Mouse (Mus musculus): ENCODE data around the gene Tinf2. TPM values are rescaled to one million over a fixed set of nuclear protein-coding genes. Genes with fewer than 3 reads are reported as not detected.

Gene Tinf2
- polyA plus RNA-seq, 1 experiment, result 50.9 TPM

DNA sequence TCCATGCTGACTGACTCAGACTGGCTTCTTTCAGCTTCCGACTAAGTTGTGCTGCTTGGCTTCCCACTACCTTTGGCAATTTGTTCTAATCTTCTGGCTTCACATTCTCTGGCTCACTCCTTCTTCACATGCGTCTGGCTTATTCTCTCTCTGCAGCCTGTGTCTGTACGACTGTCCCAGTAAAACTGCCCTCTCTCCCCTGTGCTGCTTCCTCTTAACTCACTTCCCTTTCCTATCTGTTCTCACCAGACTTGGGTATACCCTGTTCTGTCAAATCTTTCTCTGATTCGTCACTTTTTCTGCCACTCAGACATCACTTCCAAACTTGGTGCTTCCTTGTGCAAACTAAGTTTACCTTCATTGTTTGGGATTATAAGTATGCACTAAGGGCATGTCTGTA is 15.6 kb upstream of the Tinf2 start:
- no peaks in the 10 kb centered on the region for H3K36me3 ChIP-seq (ENCODE audit: control insufficient read depth, insufficient read depth, low read length, poor library complexity, severe bottlenecking)
- no peaks in the 10 kb centered on the region for H3K27me3 ChIP-seq (ENCODE audit: control insufficient read depth, insufficient read depth, low read length, poor library complexity, severe bottlenecking)
- H3K4me1 ChIP-seq (ENCODE audit: control insufficient read depth, insufficient read depth, low read length), result no peaks in the 10 kb centered on the region
- no peak overlapping the region for H3K4me3 ChIP-seq (ENCODE audit: low read depth, low read length)
- H3K9me3 ChIP-seq (replicated peaks; ENCODE audit: control insufficient read depth, insufficient read depth, low read length, poor library complexity, severe bottlenecking), result peaks cover 2% of the 10 kb centered on the region; the same call in 1 of the 2 replicates
- H3K9ac ChIP-seq (ENCODE audit: low read depth, poor library complexity, severe bottlenecking), result no peak overlapping the region
- H3K27ac ChIP-seq (ENCODE audit: insufficient read depth, low read length), result no peak overlapping the region
- TF ChIP-seq POLR2A (IDR thresholded peaks at IDR 0.05; ENCODE audit: insufficient read depth, low read length) (no peak), EP300 (IDR thresholded peaks at IDR 0.05; ENCODE audit: insufficient read depth, low read depth, low read length) (no peak), CTCF (IDR thresholded peaks at IDR 0.05; ENCODE audit: low read depth, low read length) (no peak)

- H3K27ac ChIP-seq (ENCODE audit: insufficient read depth, low read length), result no peak overlapping the region
- no peaks in the 10 kb centered on the region for H3K4me1 ChIP-seq (ENCODE audit: control insufficient read depth, insufficient read depth, low read length)
- H3K4me3 ChIP-seq (ENCODE audit: low read depth, low read length), result no peak overlapping the region
- TF ChIP-seq EP300 (IDR thresholded peaks at IDR 0.05; ENCODE audit: insufficient read depth, low read depth, low read length), result no peak
- TF ChIP-seq POLR2A (IDR thresholded peaks at IDR 0.05; ENCODE audit: insufficient read depth, low read length), result no peak
- no peak for TF ChIP-seq CTCF (IDR thresholded peaks at IDR 0.05; ENCODE audit: low read depth, low read length)
- no peaks in the 10 kb centered on the region for H3K36me3 ChIP-seq (ENCODE audit: control insufficient read depth, insufficient read depth, low read length, poor library complexity, severe bottlenecking)
- no peaks in the 10 kb centered on the region for H3K27me3 ChIP-seq (ENCODE audit: control insufficient read depth, insufficient read depth, low read length, poor library complexity, severe bottlenecking)
- no peak overlapping the region for H3K9ac ChIP-seq (ENCODE audit: low read depth, poor library complexity, severe bottlenecking)
- peaks cover 2% of the 10 kb centered on the region; the same call in 1 of the 2 replicates for H3K9me3 ChIP-seq (replicated peaks; ENCODE audit: control insufficient read depth, insufficient read depth, low read length, poor library complexity, severe bottlenecking)
Observed at GRCm38 (mm10) chr14:55689433-55689832, 7.8 kb upstream of the Tinf2 start.

DNA sequence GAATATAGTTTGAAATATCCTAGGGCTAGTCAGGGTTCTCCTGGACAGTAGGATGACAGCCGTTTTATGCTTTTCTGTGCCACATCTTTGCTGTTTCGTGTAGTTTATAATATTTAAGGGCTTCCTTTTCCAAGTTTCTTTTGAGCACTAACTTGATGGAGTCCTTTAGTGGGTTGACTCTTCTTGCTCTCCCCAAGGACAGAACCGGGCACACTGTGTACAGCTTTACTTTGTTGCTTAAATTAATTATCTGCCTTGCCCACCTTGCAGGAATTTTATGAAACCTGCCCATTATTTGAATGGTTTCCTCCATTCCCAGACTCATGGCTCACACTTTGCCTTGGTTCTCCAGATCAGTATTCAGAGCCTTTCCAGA is 486 bp upstream of the Tinf2 start:
- no peak for TF ChIP-seq CTCF (IDR thresholded peaks at IDR 0.05; ENCODE audit: low read depth, low read length)
- no peak for TF ChIP-seq POLR2A (IDR thresholded peaks at IDR 0.05; ENCODE audit: insufficient read depth, low read length)
- TF ChIP-seq EP300 (IDR thresholded peaks at IDR 0.05; ENCODE audit: insufficient read depth, low read depth, low read length), result no peak
- H3K36me3 ChIP-seq (ENCODE audit: control insufficient read depth, insufficient read depth, low read length, poor library complexity, severe bottlenecking), result peaks cover 31% of the 10 kb centered on the region
- H3K27ac ChIP-seq (ENCODE audit: insufficient read depth, low read length), result no peak overlapping the region
- no peaks in the 10 kb centered on the region for H3K4me1 ChIP-seq (ENCODE audit: control insufficient read depth, insufficient read depth, low read length)
- peak overlapping the region; percentile 81 for H3K4me3 ChIP-seq (ENCODE audit: low read depth, low read length)
- H3K9me3 ChIP-seq (replicated peaks; ENCODE audit: control insufficient read depth, insufficient read depth, low read length, poor library complexity, severe bottlenecking), result no peaks in the 10 kb centered on the region
- no peaks in the 10 kb centered on the region for H3K27me3 ChIP-seq (ENCODE audit: control insufficient read depth, insufficient read depth, low read length, poor library complexity, severe bottlenecking)
- H3K9ac ChIP-seq (ENCODE audit: low read depth, poor library complexity, severe bottlenecking), result peak overlapping the region; percentile 54

DNA sequence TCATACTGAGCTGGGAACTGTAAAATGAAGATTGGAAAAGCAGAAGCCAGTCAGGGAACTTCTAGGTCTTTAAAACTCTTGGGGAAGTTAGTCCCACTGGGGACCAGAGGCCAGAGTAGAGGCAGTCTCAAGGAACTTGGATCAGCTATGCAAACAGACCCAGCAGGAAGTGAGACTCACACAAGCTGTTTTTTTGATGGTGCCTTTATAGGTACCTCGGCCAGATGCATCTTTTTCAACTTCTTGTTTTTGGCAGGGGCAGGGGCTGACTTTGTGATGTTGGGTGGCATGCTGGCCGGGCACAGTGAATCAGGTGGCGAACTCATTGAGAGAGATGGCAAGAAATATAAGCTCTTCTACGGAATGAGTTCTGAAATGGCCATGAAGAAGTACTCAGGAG is 4.0 kb downstream of the Tinf2 start:
- no peak for TF ChIP-seq POLR2A (IDR thresholded peaks at IDR 0.05; ENCODE audit: insufficient read depth, low read length)
- no peak for TF ChIP-seq EP300 (IDR thresholded peaks at IDR 0.05; ENCODE audit: insufficient read depth, low read depth, low read length)
- TF ChIP-seq CTCF (IDR thresholded peaks at IDR 0.05; ENCODE audit: low read depth, low read length), result no peak
- Histone ChIP-seq H3K27ac (ENCODE audit: insufficient read depth, low read length) (no peak overlapping the region), H3K9ac (ENCODE audit: low read depth, poor library complexity, severe bottlenecking) (no peak overlapping the region), H3K4me3 (ENCODE audit: low read depth, low read length) (no peak overlapping the region), H3K27me3 (ENCODE audit: control insufficient read depth, insufficient read depth, low read length, poor library complexity, severe bottlenecking) (no peaks in the 10 kb centered on the region), H3K36me3 (ENCODE audit: control insufficient read depth, insufficient read depth, low read length, poor library complexity, severe bottlenecking) (peaks cover 46% of the 10 kb centered on the region), H3K9me3 (replicated peaks; ENCODE audit: control insufficient read depth, insufficient read depth, low read length, poor library complexity, severe bottlenecking) (no peaks in the 10 kb centered on the region), H3K4me1 (ENCODE audit: control insufficient read depth, insufficient read depth, low read length) (no peaks in the 10 kb centered on the region)

DNA sequence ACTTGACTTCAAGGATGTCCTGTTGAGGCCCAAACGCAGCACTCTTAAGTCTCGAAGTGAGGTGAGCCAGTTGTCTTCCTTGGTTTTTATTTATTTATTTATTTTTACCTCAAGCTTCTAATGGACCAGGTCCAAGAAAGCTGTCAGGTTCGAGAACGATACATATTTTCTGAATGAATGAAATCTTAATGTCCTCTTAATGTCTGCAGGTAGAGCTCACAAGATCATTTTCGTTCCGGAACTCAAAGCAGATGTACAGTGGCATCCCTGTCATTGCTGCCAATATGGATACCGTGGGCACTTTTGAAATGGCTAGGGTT is 8.9 kb downstream of the Tinf2 start:
- Histone ChIP-seq H3K9me3 (replicated peaks; ENCODE audit: control insufficient read depth, insufficient read depth, low read length, poor library complexity, severe bottlenecking) (no peaks in the 10 kb centered on the region), H3K4me1 (ENCODE audit: control insufficient read depth, insufficient read depth, low read length) (no peaks in the 10 kb centered on the region), H3K9ac (ENCODE audit: low read depth, poor library complexity, severe bottlenecking) (peak overlapping the region; percentile 68), H3K27me3 (ENCODE audit: control insufficient read depth, insufficient read depth, low read length, poor library complexity, severe bottlenecking) (no peaks in the 10 kb centered on the region), H3K27ac (ENCODE audit: insufficient read depth, low read length) (peak overlapping the region; percentile 74), H3K36me3 (ENCODE audit: control insufficient read depth, insufficient read depth, low read length, poor library complexity, severe bottlenecking) (peaks cover 37% of the 10 kb centered on the region), H3K4me3 (ENCODE audit: low read depth, low read length) (peak overlapping the region; percentile 58; the same call in 1 of the 2 replicates)
- no peak for TF ChIP-seq CTCF (IDR thresholded peaks at IDR 0.05; ENCODE audit: low read depth, low read length)
- TF ChIP-seq EP300 (IDR thresholded peaks at IDR 0.05; ENCODE audit: insufficient read depth, low read depth, low read length), result no peak
- TF ChIP-seq POLR2A (IDR thresholded peaks at IDR 0.05; ENCODE audit: insufficient read depth, low read length), result no peak

- TF ChIP-seq CTCF (IDR thresholded peaks at IDR 0.05; ENCODE audit: low read depth, low read length), result no peak
- 0 out of 2 replicates have a peak, but pooled peaks have one; percentile 30 for TF ChIP-seq EP300 (IDR thresholded peaks at IDR 0.05; ENCODE audit: insufficient read depth, low read depth, low read length)
- TF ChIP-seq POLR2A (IDR thresholded peaks at IDR 0.05; ENCODE audit: insufficient read depth, low read length), result peak; percentile 41
- Histone ChIP-seq H3K4me1 (ENCODE audit: control insufficient read depth, insufficient read depth, low read length) (no peaks in the 10 kb centered on the region), H3K36me3 (ENCODE audit: control insufficient read depth, insufficient read depth, low read length, poor library complexity, severe bottlenecking) (peaks cover 33% of the 10 kb centered on the region), H3K4me3 (ENCODE audit: low read depth, low read length) (peak within 1 kb of the TSS; percentile 89), H3K9ac (ENCODE audit: low read depth, poor library complexity, severe bottlenecking) (peak within 1 kb of the TSS; percentile 68), H3K9me3 (replicated peaks; ENCODE audit: control insufficient read depth, insufficient read depth, low read length, poor library complexity, severe bottlenecking) (no peaks in the 10 kb centered on the region), H3K27ac (ENCODE audit: insufficient read depth, low read length) (peak within 1 kb of the TSS; percentile 74), H3K27me3 (ENCODE audit: control insufficient read depth, insufficient read depth, low read length, poor library complexity, severe bottlenecking) (no peaks in the 10 kb centered on the region)
Observed at GRCm38 (mm10) chr14:55671833-55672740, 9.5 kb downstream of the Tinf2 start, which contains the start of the genes Gmpr2 and Nedd8. TSS of gene Gmpr2 (plus strand) at chr14:55671941. TSS of gene Nedd8 (minus strand) at chr14:55672124.
